Mouse (Mus musculus) forebrain, embryonic 15.5 days (tissue): ENCODE results near the gene Rps26. TPM values are rescaled to one million over a fixed set of nuclear protein-coding genes. Genes with fewer than 3 reads are reported as not detected.

Source experiments
- ATAC-seq: fragments of 200-750 bp; cut with Nextera tagmentation; replicated peaks from 2 replicates; pipeline ENCODE4 v1.8.0; 2017; ENCODE audit warnings: mild to moderate bottlenecking, moderate TSS enrichment, moderate library complexity
- H3K27ac ChIP-seq: fragments of 300-500 bp; sonication (generic); replicated peaks from 2 replicates; pipeline ENCODE4 v1.5.1; 2015; ENCODE audit warnings: mild to moderate bottlenecking, inconsistent platforms
- H3K27me3 ChIP-seq: fragments of 300-500 bp; sonication (generic); 2 replicates; pipeline ENCODE4 v1.6.1; 2015; ENCODE audit warnings: inconsistent platforms
- H3K36me3 ChIP-seq: fragments of 300-500 bp; sonication (generic); 2 replicates; pipeline ENCODE4 v1.6.1; 2015; ENCODE audit warnings: mild to moderate bottlenecking, inconsistent platforms
- H3K4me1 ChIP-seq: fragments of 300-500 bp; sonication (generic); 2 replicates; pipeline ENCODE4 v1.6.1; 2015; ENCODE audit warnings: inconsistent platforms
- H3K4me2 ChIP-seq: fragments of 300-500 bp; sonication (generic); replicated peaks from 2 replicates; pipeline ENCODE4 v1.6.1; 2015; ENCODE audit warnings: mild to moderate bottlenecking, inconsistent platforms
- H3K4me3 ChIP-seq: fragments of 300-500 bp; sonication (generic); 2 replicates; pipeline ENCODE4 v1.5.1; 2015; ENCODE audit warnings: mild to moderate bottlenecking, inconsistent platforms
- H3K9ac ChIP-seq: fragments of 300-500 bp; sonication (generic); replicated peaks from 2 replicates; pipeline ENCODE4 v1.6.1; 2015; ENCODE audit warnings: mild to moderate bottlenecking, inconsistent platforms
- H3K9me3 ChIP-seq: fragments of 300-500 bp; sonication (generic); 2 replicates; pipeline ENCODE4 v1.6.1; 2016; ENCODE audit warnings: inconsistent platforms
- WGBS: fragments of 180-500 bp; shearing (Covaris S2); methylation state at CpG from one replicate; pipeline ENCODE4 v1.1.7; 2015; ENCODE audit warnings: mixed read lengths; 5-methylcytosine and 5-hydroxymethylcytosine counted together
- polyA plus RNA-seq: library from polyadenylated mRNA; unstranded; fragments of >200 nt; fragmentation: Nextera tagmentation; extraction: Ambion mirVana; gene quantifications from 2 replicates; pipeline ENCODE4 v1.2.1, GENCODE M21; 2015

The Rps26 gene
- polyA plus RNA-seq, 1 experiment from 2014 or later: 441 TPM

DNA sequence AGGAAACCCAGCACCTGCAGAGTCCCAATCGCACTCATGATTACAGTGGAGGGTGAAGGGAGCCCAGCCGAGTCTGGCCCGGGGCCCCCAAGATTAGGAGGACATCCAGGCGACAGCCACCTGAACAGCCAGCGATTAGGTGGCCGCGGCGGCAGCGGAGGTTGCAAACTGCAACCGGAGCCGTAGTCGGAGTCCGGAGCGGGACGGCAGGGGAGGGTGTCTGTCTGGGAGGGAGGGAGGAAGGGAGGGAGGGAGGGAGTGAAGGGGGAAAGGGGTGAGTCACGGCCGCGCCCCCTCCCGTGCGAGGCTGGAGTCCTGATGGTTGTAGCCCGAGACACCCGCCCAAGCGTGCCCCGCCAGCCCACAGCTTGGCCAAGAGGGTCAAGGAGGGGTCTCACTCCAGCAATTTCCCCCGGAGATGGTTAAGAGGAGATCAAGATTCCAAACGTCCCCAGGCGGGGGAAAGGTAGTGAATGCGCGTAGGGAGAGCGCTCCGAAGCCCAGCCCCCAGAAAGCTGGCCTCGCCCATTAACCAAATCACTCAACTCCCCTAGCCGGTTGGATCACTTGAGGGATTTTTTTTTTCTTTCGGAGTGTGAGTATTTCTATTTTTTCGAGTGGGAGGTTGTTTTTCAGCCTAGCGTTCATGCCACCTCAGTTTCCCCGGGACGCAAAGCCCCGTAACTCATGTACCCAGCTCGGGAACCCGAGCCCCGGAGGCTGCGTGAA is 36.9 kb downstream of the Rps26 start, which contains the start of gene Erbb3:
Gene Erbb3, minus strand, starts transcription at position 189 of the 729 bp plus-strand sequence.
- peak; percentile 33 for ATAC-seq
- Histone ChIP-seq H3K36me3 (no peaks in the 10 kb centered on the region), H3K4me1 (peaks cover 14% of the 10 kb centered on the region), H3K9me3 (no peaks in the 10 kb centered on the region), H3K4me3 (peak within 1 kb of the TSS; percentile 65), H3K4me2 (peak within 1 kb of the TSS; percentile 95), H3K27ac (no peak within 1 kb of the TSS), H3K9ac (peak within 1 kb of the TSS; percentile 44), H3K27me3 (peaks cover 26% of the 10 kb centered on the region)
- under 1% methylated on average over 43 of the region's 43 CpGs for WGBS

- Histone ChIP-seq H3K27ac (no peak overlapping the region), H3K4me2 (peak overlapping the region; percentile 95), H3K4me1 (peaks cover 14% of the 10 kb centered on the region), H3K9ac (peak overlapping the region; percentile 44), H3K9me3 (no peaks in the 10 kb centered on the region), H3K4me3 (peak overlapping the region; percentile 65), H3K27me3 (peaks cover 26% of the 10 kb centered on the region), H3K36me3 (no peaks in the 10 kb centered on the region)
- 2% methylated on average over 23 of the region's 23 CpGs for WGBS
- ATAC-seq: peak; percentile 39; the same call in 1 of the 2 replicates
Measured at GRCm38 (mm10) chr10:128588775-128589463, 37.6 kb downstream of the Rps26 start.

GRCm38 (mm10) chr10:128588136-128588535 is 38.4 kb downstream of the Rps26 start:
- Histone ChIP-seq H3K9ac (no peak overlapping the region), H3K4me2 (no peak overlapping the region), H3K27ac (no peak overlapping the region), H3K4me1 (peaks cover 14% of the 10 kb centered on the region), H3K4me3 (no peak overlapping the region), H3K9me3 (no peaks in the 10 kb centered on the region), H3K36me3 (no peaks in the 10 kb centered on the region), H3K27me3 (peaks cover 26% of the 10 kb centered on the region)
- 19% methylated on average over 1 of the region's 1 CpGs for WGBS
- no peak for ATAC-seq

- peaks cover 14% of the 10 kb centered on the region for H3K4me1 ChIP-seq
- ATAC-seq: no peak
- H3K27me3 ChIP-seq: peaks cover 26% of the 10 kb centered on the region
- no peaks in the 10 kb centered on the region for H3K9me3 ChIP-seq
- no peaks in the 10 kb centered on the region for H3K36me3 ChIP-seq
- WGBS: 51% methylated on average over 8 of the region's 8 CpGs
- H3K27ac ChIP-seq: no peak overlapping the region
- H3K9ac ChIP-seq: no peak overlapping the region
- no peak overlapping the region for H3K4me3 ChIP-seq
- no peak overlapping the region for H3K4me2 ChIP-seq
Measured at GRCm38 (mm10) chr10:128587697-128588096, 38.9 kb downstream of the Rps26 start.

DNA sequence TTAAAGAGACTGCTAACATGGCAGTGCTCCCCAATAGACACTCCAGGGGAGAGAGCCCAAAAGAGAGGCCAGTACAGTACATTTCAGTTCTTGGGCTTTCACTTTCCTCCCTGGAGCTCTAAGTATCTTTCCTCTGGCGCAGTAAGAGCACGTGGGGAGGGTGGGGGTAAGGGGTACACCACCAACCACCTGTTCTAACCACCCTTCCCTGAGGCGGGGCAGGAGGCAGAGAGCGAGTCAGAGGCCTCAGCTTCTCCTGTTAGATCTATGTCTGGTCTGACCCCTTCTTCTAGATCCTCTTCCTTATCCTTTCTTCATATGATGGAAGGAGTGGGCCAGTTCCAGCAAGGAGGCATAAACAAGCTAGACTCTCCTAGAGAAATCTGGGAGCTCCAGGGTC is 39.4 kb downstream of the Rps26 start:
- H3K4me2 ChIP-seq: no peak overlapping the region
- peaks cover 26% of the 10 kb centered on the region for H3K27me3 ChIP-seq
- no peaks in the 10 kb centered on the region for H3K9me3 ChIP-seq
- H3K4me1 ChIP-seq: peaks cover 14% of the 10 kb centered on the region
- no peak overlapping the region for H3K27ac ChIP-seq
- 56% methylated on average over 4 of the region's 4 CpGs for WGBS
- no peak for ATAC-seq
- H3K9ac ChIP-seq: no peak overlapping the region
- H3K36me3 ChIP-seq: no peaks in the 10 kb centered on the region
- H3K4me3 ChIP-seq: no peak overlapping the region

DNA sequence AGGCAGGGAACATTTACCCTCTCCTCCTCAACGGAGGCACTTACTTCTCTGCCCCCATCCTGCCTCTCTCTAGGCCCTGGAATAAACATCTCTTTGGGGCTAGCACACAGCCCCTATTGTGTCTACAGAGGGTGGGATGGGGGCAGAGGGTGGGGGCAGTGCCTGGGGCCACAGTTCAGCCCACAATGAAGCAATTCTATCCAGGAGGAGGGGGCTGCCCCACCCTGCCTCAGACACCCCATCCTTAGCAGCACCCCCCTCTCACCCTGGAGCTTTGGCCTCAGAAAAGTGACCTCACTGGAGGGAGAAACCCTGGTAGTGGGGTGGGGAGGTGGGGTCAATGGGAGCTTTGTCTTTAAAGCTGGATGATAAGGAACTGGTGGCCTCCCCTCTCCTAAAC is 40.0 kb downstream of the Rps26 start:
- Histone ChIP-seq H3K9ac (no peak overlapping the region), H3K27me3 (peaks cover 26% of the 10 kb centered on the region), H3K4me1 (peaks cover 14% of the 10 kb centered on the region), H3K4me3 (no peak overlapping the region), H3K27ac (no peak overlapping the region), H3K4me2 (no peak overlapping the region), H3K9me3 (no peaks in the 10 kb centered on the region), H3K36me3 (no peaks in the 10 kb centered on the region)
- WGBS: 14% methylated on average over 1 of the region's 1 CpGs
- no peak for ATAC-seq

DNA sequence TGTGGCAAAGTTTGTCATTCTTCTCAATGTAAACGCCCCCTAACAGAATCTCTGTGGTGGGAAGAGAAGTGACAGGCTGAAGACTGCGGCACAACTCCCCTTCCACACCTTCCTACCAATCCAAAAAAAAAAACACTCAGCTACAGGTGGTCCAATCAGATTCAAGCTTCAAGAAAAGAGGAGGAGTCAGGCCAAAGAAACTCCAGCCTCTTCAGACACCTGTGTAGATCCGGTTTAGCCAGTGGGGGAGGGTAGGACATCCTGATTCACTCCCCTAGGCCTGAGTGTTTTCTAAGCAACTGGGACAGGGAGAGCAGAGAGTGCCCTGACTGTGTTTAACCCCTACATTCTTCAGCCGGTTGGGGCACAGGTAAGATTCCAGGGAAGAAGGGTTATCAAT is 42.2 kb downstream of the Rps26 start:
- H3K9me3 ChIP-seq: no peaks in the 10 kb centered on the region
- no peak for ATAC-seq
- H3K36me3 ChIP-seq: no peaks in the 10 kb centered on the region
- H3K4me2 ChIP-seq: no peak overlapping the region
- H3K9ac ChIP-seq: no peak overlapping the region
- H3K27ac ChIP-seq: no peak overlapping the region
- peaks cover 4% of the 10 kb centered on the region for H3K4me1 ChIP-seq
- 10% methylated on average over 4 of the region's 4 CpGs for WGBS
- H3K27me3 ChIP-seq: peaks cover 23% of the 10 kb centered on the region
- H3K4me3 ChIP-seq: no peak overlapping the region

GRCm38 (mm10) chr10:128583644-128584043 is 42.9 kb downstream of the Rps26 start:
- Histone ChIP-seq H3K4me3 (no peak overlapping the region), H3K36me3 (no peaks in the 10 kb centered on the region), H3K4me1 (no peaks in the 10 kb centered on the region), H3K4me2 (no peak overlapping the region), H3K27ac (no peak overlapping the region), H3K9ac (no peak overlapping the region), H3K27me3 (peaks cover 16% of the 10 kb centered on the region), H3K9me3 (no peaks in the 10 kb centered on the region)
- ATAC-seq: no peak
- WGBS: 18% methylated on average over 7 of the region's 7 CpGs

- Histone ChIP-seq H3K4me3 (no peak overlapping the region), H3K27me3 (no peaks in the 10 kb centered on the region), H3K36me3 (no peaks in the 10 kb centered on the region), H3K4me1 (no peaks in the 10 kb centered on the region), H3K9ac (no peak overlapping the region), H3K9me3 (no peaks in the 10 kb centered on the region), H3K27ac (no peak overlapping the region), H3K4me2 (no peak overlapping the region)
- WGBS: 82% methylated on average over 4 of the region's 4 CpGs
- no peak for ATAC-seq
Measured at GRCm38 (mm10) chr10:128579731-128580130, 46.8 kb downstream of the Rps26 start.

DNA sequence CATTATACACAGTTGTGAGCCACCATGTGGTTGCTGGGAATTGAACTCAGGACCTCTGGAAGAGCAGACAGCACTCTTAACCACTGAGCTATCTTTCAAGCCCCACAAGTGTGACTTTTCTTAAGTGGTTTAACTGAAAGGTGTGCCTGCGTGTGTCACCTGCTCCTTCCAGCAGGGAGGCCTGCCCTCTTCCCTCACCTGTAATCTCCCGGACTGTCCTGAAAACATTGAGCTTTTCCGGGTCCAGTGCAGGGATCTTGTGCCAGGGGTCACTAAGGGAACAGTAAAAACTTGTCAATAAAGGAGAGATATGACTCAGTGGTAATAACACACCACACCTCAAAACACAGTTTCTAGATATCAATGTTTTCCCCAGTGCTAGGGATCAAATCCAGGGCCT is 47.2 kb downstream of the Rps26 start:
- no peak overlapping the region for H3K9ac ChIP-seq
- 86% methylated on average over 3 of the region's 3 CpGs for WGBS
- ATAC-seq: no peak
- H3K27ac ChIP-seq: no peak overlapping the region
- no peaks in the 10 kb centered on the region for H3K9me3 ChIP-seq
- no peaks in the 10 kb centered on the region for H3K36me3 ChIP-seq
- H3K4me3 ChIP-seq: no peak overlapping the region
- no peaks in the 10 kb centered on the region for H3K4me1 ChIP-seq
- no peaks in the 10 kb centered on the region for H3K27me3 ChIP-seq
- no peak overlapping the region for H3K4me2 ChIP-seq

- no peaks in the 10 kb centered on the region for H3K36me3 ChIP-seq
- H3K9me3 ChIP-seq: no peaks in the 10 kb centered on the region
- ATAC-seq: no peak
- no peak overlapping the region for H3K27ac ChIP-seq
- no peak overlapping the region for H3K4me3 ChIP-seq
- no peaks in the 10 kb centered on the region for H3K27me3 ChIP-seq
- H3K9ac ChIP-seq: no peak overlapping the region
- 85% methylated on average over 11 of the region's 11 CpGs for WGBS
- no peak overlapping the region for H3K4me2 ChIP-seq
- no peaks in the 10 kb centered on the region for H3K4me1 ChIP-seq
Measured at GRCm38 (mm10) chr10:128578330-128578729, 48.2 kb downstream of the Rps26 start.

- Histone ChIP-seq H3K36me3 (no peaks in the 10 kb centered on the region), H3K27ac (no peak overlapping the region), H3K4me1 (no peaks in the 10 kb centered on the region), H3K4me2 (no peak overlapping the region), H3K4me3 (no peak overlapping the region), H3K9me3 (no peaks in the 10 kb centered on the region), H3K9ac (no peak overlapping the region), H3K27me3 (no peaks in the 10 kb centered on the region)
- no peak for ATAC-seq
- 90% methylated on average over 2 of the region's 2 CpGs for WGBS
Measured at GRCm38 (mm10) chr10:128575063-128575462, 51.5 kb downstream of the Rps26 start.
